Mouse (Mus musculus): Measurements from ENCODE around the gene Uxt. TPM values are rescaled to one million over a fixed set of nuclear protein-coding genes. Genes with fewer than 3 reads are reported as not detected.

Gene Uxt
- polyA plus RNA-seq, 1 experiment from 2014 or later: 66.7 TPM

DNA sequence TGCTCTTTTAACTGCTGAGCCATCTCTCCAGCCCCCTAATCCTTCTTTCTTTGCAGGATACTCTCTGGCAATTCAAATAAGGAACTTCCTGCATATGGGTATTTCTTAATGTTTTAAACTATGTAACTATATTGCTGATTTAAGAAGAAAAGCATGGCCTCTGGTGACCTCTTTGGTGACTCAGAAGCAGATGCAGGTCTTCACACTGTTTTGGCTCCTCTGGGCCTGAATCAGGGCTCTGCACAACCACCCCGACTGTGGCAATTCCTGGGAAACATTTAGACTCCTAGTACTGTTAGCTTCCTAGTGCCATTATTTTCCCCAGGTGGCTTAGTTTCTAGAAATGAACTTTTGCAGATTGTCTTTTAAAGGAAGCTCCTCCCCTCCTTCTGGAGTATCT, 38.3 kb downstream of the Uxt start:
- DNase-seq (ENCODE audit: low spot score) (no peak), ATAC-seq (replicated peaks; ENCODE audit: low FRiP score) (no peak)
- H3K9me3 ChIP-seq (ENCODE audit: control insufficient read depth, low read length): no peaks in the 10 kb centered on the region
- no peaks in the 10 kb centered on the region for H3K4me1 ChIP-seq (replicated peaks; ENCODE audit: control insufficient read depth, insufficient read depth, low read length)
- H3K4me3 ChIP-seq (ENCODE audit: low read depth, low read length): no peak overlapping the region
- H3K27me3 ChIP-seq (replicated peaks; ENCODE audit: control insufficient read depth, insufficient read depth, low read length): peaks cover 24% of the 10 kb centered on the region
- no peaks in the 10 kb centered on the region for H3K36me3 ChIP-seq (ENCODE audit: control insufficient read depth, insufficient read depth, low read length)
- no peak overlapping the region for H3K27ac ChIP-seq (ENCODE audit: low read depth, low read length)
- H3K9ac ChIP-seq (ENCODE audit: low read depth, low read length): no peak overlapping the region
- H3K4me2 ChIP-seq: no peak overlapping the region
- 70% methylated on average over 1 of the region's 1 CpGs for WGBS

DNA sequence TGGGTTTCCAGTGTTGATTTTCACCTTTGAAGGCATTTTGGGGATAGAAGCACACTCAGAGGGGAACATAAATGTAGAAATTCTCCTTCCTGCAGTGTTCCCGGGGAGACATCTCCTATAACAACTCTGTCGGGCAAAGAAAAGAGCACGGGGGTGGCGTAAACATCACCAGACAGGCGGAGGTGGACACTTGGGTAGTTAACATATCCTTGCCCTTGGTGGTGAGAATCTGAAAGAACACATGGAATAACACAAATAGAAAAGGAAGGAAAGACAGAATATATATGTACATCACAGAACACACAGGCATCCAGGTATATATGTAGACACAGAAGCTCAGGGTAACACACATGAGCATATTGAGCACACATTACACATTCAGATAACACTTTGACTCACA, 40.5 kb downstream of the Uxt start:
- 39% methylated on average over 5 of the region's 5 CpGs for WGBS
- no peaks in the 10 kb centered on the region for H3K4me1 ChIP-seq (replicated peaks; ENCODE audit: control insufficient read depth, insufficient read depth, low read length)
- H3K27me3 ChIP-seq (replicated peaks; ENCODE audit: control insufficient read depth, insufficient read depth, low read length): peaks cover 27% of the 10 kb centered on the region
- ATAC-seq (replicated peaks; ENCODE audit: low FRiP score) (no peak), DNase-seq (ENCODE audit: low spot score) (no peak)
- H3K36me3 ChIP-seq (ENCODE audit: control insufficient read depth, insufficient read depth, low read length): no peaks in the 10 kb centered on the region
- no peak overlapping the region for H3K9ac ChIP-seq (ENCODE audit: low read depth, low read length)
- no peak overlapping the region for H3K27ac ChIP-seq (ENCODE audit: low read depth, low read length)
- peak overlapping the region; percentile 75 for H3K4me2 ChIP-seq
- H3K9me3 ChIP-seq (ENCODE audit: control insufficient read depth, low read length): no peaks in the 10 kb centered on the region
- H3K4me3 ChIP-seq (ENCODE audit: low read depth, low read length): no peak overlapping the region

DNA sequence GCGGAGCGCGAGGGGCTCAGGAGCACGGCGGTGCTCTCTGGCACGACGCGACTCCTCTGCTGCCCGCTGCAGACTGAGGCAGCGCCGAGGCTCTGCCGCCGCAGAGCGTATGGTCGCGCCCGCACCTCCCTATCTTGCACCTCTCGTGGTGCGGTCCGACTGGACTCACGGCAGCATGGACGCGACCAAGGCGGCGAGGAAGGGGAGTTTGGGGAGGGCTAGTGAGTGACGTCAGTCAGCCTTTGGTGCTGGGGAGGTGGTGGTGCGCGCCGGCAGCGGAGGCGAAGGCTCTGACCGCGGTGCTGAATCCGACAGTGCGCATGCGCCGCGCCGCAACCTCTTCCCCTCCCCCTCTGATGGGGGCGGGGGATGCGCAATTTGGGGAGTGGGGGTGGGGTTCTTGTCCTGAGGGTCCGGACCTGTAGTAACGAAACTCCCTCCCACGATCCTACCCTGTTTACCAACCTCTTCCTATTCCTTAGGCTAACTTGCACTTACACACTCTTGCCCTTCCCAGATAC, 40.9 kb downstream of the Uxt start, which contains the start of gene Syn1:
Syn1 (minus strand) TSS at position 161 of the 521 bp plus-strand sequence.
- Histone ChIP-seq H3K9me3 (ENCODE audit: control insufficient read depth, low read length) (no peaks in the 10 kb centered on the region), H3K9ac (ENCODE audit: low read depth, low read length) (no peak within 1 kb of the TSS), H3K4me3 (ENCODE audit: low read depth, low read length) (peak within 1 kb of the TSS; percentile 45), H3K4me1 (replicated peaks; ENCODE audit: control insufficient read depth, insufficient read depth, low read length) (no peaks in the 10 kb centered on the region), H3K27me3 (replicated peaks; ENCODE audit: control insufficient read depth, insufficient read depth, low read length) (peaks cover 27% of the 10 kb centered on the region), H3K4me2 (peak within 1 kb of the TSS; percentile 75), H3K36me3 (ENCODE audit: control insufficient read depth, insufficient read depth, low read length) (no peaks in the 10 kb centered on the region), H3K27ac (ENCODE audit: low read depth, low read length) (no peak within 1 kb of the TSS)
- DNase-seq (ENCODE audit: low spot score) (peak; percentile 58), ATAC-seq (replicated peaks; ENCODE audit: low FRiP score) (peak; percentile 71)
- 9% methylated on average over 39 of the region's 44 CpGs for WGBS

DNA sequence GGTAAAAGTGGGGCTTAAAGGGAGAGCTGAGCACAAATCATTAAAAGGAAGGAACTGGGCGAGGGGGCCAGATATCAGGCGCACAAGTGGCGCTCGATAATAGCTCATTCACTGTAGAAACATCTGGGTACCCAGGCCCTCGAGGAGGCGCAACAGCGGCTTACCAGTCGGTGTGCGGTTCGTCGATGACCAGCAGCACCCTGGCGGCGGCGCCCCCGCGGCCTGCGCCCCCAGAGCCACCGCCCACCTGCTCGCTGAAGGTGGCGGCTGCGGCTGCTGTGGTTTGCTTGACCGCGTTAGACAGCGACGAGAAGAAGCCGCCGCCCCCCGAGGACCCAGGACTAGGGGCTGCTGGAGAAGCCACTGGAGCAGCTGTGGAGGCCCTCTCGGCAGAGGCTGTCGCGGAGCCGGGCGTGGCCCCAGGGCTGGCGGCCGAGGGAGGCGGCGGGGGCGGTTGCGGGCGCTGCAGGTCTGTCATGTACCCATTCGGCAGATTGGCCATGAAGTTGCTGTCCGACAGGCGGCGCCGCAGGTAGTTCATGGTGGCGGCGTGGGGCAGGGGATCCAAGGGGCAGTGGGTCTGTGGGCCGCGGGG, 41.5 kb downstream of the Uxt start:
- WGBS: 12% methylated on average over 48 of the region's 49 CpGs

DNA sequence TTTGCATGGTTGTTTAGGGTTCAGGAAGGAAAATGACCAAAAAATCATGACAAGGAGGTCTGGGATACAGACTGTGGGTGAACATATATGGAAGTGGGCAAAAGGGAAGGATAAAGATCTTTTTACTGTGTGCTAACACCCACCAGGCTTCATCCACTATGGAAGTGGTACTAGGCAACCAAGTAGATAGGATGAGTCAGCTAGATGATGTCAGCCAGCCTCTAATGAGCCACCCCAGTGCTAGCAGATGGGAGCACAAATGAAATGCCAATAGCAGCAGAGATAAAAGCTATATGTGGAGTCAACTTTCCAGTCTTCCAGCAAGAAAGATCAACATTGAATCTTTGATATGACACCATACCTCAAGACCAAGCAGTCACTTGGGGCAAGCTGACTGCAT, 46.7 kb downstream of the Uxt start:
- Histone ChIP-seq H3K27ac (ENCODE audit: low read depth, low read length) (no peak overlapping the region), H3K9me3 (ENCODE audit: control insufficient read depth, low read length) (no peaks in the 10 kb centered on the region), H3K27me3 (replicated peaks; ENCODE audit: control insufficient read depth, insufficient read depth, low read length) (peaks cover 14% of the 10 kb centered on the region), H3K4me1 (replicated peaks; ENCODE audit: control insufficient read depth, insufficient read depth, low read length) (no peaks in the 10 kb centered on the region), H3K4me3 (ENCODE audit: low read depth, low read length) (no peak overlapping the region), H3K36me3 (ENCODE audit: control insufficient read depth, insufficient read depth, low read length) (no peaks in the 10 kb centered on the region), H3K9ac (ENCODE audit: low read depth, low read length) (no peak overlapping the region), H3K4me2 (no peak overlapping the region)
- DNase-seq (ENCODE audit: low spot score) (no peak), ATAC-seq (replicated peaks; ENCODE audit: low FRiP score) (no peak)

More for the DNA sequence above, 41.5 kb downstream of the Uxt start:
- H3K4me2 ChIP-seq: peak overlapping the region; percentile 75
- ATAC-seq (replicated peaks; ENCODE audit: low FRiP score) (no peak), DNase-seq (ENCODE audit: low spot score) (peak; percentile 31)
- no peak overlapping the region for H3K9ac ChIP-seq (ENCODE audit: low read depth, low read length)
- H3K36me3 ChIP-seq (ENCODE audit: control insufficient read depth, insufficient read depth, low read length): no peaks in the 10 kb centered on the region
- no peaks in the 10 kb centered on the region for H3K4me1 ChIP-seq (replicated peaks; ENCODE audit: control insufficient read depth, insufficient read depth, low read length)
- H3K27me3 ChIP-seq (replicated peaks; ENCODE audit: control insufficient read depth, insufficient read depth, low read length): peaks cover 27% of the 10 kb centered on the region
- no peak overlapping the region for H3K27ac ChIP-seq (ENCODE audit: low read depth, low read length)
- H3K9me3 ChIP-seq (ENCODE audit: control insufficient read depth, low read length): no peaks in the 10 kb centered on the region
- peak overlapping the region; percentile 45 for H3K4me3 ChIP-seq (ENCODE audit: low read depth, low read length)

DNA sequence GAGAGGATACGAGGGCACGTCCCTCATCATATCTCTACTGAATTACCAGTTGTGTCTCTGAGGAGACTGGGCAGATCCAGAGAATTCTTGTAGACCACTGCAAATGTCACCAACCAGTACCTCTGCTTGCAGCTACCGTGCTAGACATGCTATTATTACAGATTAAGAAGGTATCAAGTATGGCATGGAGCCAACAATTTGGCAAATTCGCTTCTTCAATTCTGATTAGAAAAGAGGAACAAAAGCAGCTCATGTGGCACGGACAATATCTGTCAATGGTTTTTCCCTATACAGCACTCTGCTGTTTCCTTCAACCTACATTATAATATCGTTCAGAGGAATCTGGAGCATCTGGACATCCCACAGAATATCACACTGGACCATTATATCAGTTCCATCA, 48.1 kb downstream of the Uxt start:
- H3K9me3 ChIP-seq (ENCODE audit: control insufficient read depth, low read length): no peaks in the 10 kb centered on the region
- H3K36me3 ChIP-seq (ENCODE audit: control insufficient read depth, insufficient read depth, low read length): no peaks in the 10 kb centered on the region
- no peak overlapping the region for H3K4me2 ChIP-seq
- ATAC-seq (replicated peaks; ENCODE audit: low FRiP score) (no peak), DNase-seq (ENCODE audit: low spot score) (no peak)
- WGBS: 77% methylated on average over 6 of the region's 6 CpGs
- no peak overlapping the region for H3K9ac ChIP-seq (ENCODE audit: low read depth, low read length)
- H3K27me3 ChIP-seq (replicated peaks; ENCODE audit: control insufficient read depth, insufficient read depth, low read length): peaks cover 5% of the 10 kb centered on the region
- no peak overlapping the region for H3K4me3 ChIP-seq (ENCODE audit: low read depth, low read length)
- no peaks in the 10 kb centered on the region for H3K4me1 ChIP-seq (replicated peaks; ENCODE audit: control insufficient read depth, insufficient read depth, low read length)
- no peak overlapping the region for H3K27ac ChIP-seq (ENCODE audit: low read depth, low read length)

DNA sequence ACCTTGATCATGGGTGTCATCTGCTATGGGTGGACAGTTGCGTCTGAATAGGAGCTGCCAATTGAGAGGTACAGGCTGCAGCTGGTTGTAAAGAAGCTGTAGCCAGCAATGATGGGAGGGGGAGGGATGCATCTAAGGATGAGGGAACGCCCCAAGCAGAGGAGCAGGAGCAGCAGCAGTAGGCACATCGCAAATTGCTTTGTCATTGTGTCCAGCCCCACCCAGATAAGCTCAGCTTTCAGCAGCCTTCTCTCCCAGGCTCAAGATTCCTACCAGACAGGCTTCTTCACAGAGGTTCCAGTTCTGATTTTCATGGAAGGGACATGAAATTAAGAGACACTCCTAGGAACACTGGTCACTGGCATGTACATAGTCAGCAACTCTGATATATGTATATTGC, 51.7 kb downstream of the Uxt start:
- no peak for ATAC-seq (replicated peaks; ENCODE audit: low FRiP score)
- H3K4me2 ChIP-seq: no peak overlapping the region
- H3K4me3 ChIP-seq (ENCODE audit: low read depth, low read length): no peak overlapping the region
- DNase-seq (ENCODE audit: low spot score): no peak
- no peaks in the 10 kb centered on the region for H3K9me3 ChIP-seq (ENCODE audit: control insufficient read depth, low read length)
- 44% methylated on average over 3 of the region's 3 CpGs for WGBS
- no peak overlapping the region for H3K27ac ChIP-seq (ENCODE audit: low read depth, low read length)
- H3K27me3 ChIP-seq (replicated peaks; ENCODE audit: control insufficient read depth, insufficient read depth, low read length): no peaks in the 10 kb centered on the region
- no peaks in the 10 kb centered on the region for H3K36me3 ChIP-seq (ENCODE audit: control insufficient read depth, insufficient read depth, low read length)
- no peak overlapping the region for H3K9ac ChIP-seq (ENCODE audit: low read depth, low read length)
- no peaks in the 10 kb centered on the region for H3K4me1 ChIP-seq (replicated peaks; ENCODE audit: control insufficient read depth, insufficient read depth, low read length)

Other genes starting within 250 kb of the Uxt start
- 83.7 and 84.4 TPM in 2 replicates for gene Araf, start 164.2 kb downstream of the Uxt start, polyA plus RNA-seq (2014; fragmentation: Nextera tagmentation; extraction: Ambion mirVana)
- gene Timp1, start 91.9 kb downstream of the Uxt start, polyA plus RNA-seq (2014; fragmentation: Nextera tagmentation; extraction: Ambion mirVana): 8.8 and 10.6 TPM in 2 replicates
- gene Syn1, start 41.0 kb downstream of the Uxt start, polyA plus RNA-seq (2014; fragmentation: Nextera tagmentation; extraction: Ambion mirVana): 0.48 and 0.60 TPM in 2 replicates
- gene Cfp, start 30.5 kb downstream of the Uxt start, polyA plus RNA-seq (2014; fragmentation: Nextera tagmentation; extraction: Ambion mirVana): 11.5 and 12.0 TPM in 2 replicates
- gene Elk1, start 11.4 kb downstream of the Uxt start, polyA plus RNA-seq (2014; fragmentation: Nextera tagmentation; extraction: Ambion mirVana): 3.4 and 4.1 TPM in 2 replicates
- gene Zfp182, start 100.3 kb upstream of the Uxt start, polyA plus RNA-seq (2014; fragmentation: Nextera tagmentation; extraction: Ambion mirVana): 4.5 TPM in 2 replicates
- gene Spaca5, start 106.4 kb upstream of the Uxt start, polyA plus RNA-seq (2014; fragmentation: Nextera tagmentation; extraction: Ambion mirVana): not detected in 2 replicates
- 0.33 and 0.48 TPM in 2 replicates for gene Zfp300, start 127.5 kb upstream of the Uxt start, polyA plus RNA-seq (2014; fragmentation: Nextera tagmentation; extraction: Ambion mirVana)
- gene Ssxa1, start 153.8 kb upstream of the Uxt start, polyA plus RNA-seq (2014; fragmentation: Nextera tagmentation; extraction: Ambion mirVana): not detected in 2 replicates
- gene Gm21876, start 213.6 kb upstream of the Uxt start, polyA plus RNA-seq (2014; fragmentation: Nextera tagmentation; extraction: Ambion mirVana): not detected in 2 replicates

Measured in liver, embryonic 11.5 days (tissue).